Mouse (Mus musculus) kidney, adult 2 months (tissue): ENCODE data around the gene Zfp536. TPM values are rescaled to one million over a fixed set of nuclear protein-coding genes. Genes with fewer than 3 reads are reported as not detected.

Source experiments
- DNase-seq: peaks from one replicate; pipeline ENCODE4 v3.0.0; 2021
- H3K27ac ChIP-seq: fragments of 200-500 bp; 2 replicates; pipeline ENCODE4 v1.5.1; 2012; ENCODE audit warnings: low read depth, low read length, control low read depth, inconsistent platforms; ENCODE audit not compliant: insufficient read depth
- H3K27me3 ChIP-seq: fragments of 200-500 bp; replicated peaks from 2 replicates; pipeline ENCODE4 v1.6.1; 2012; ENCODE audit warnings: mild to moderate bottlenecking, moderate library complexity, low read length, inconsistent platforms; ENCODE audit not compliant: control insufficient read depth, insufficient read depth
- H3K36me3 ChIP-seq: fragments of 200-500 bp; 2 replicates; pipeline ENCODE4 v1.6.1; 2012; ENCODE audit warnings: mild to moderate bottlenecking, moderate library complexity, low read length, inconsistent platforms; ENCODE audit not compliant: control insufficient read depth, insufficient read depth
- H3K4me1 ChIP-seq: fragments of 200-500 bp; 2 replicates; pipeline ENCODE4 v1.6.1; 2011; ENCODE audit warnings: low read length; ENCODE audit not compliant: control insufficient read depth, insufficient read depth
- H3K4me3 ChIP-seq: fragments of 200-500 bp; 2 replicates; pipeline ENCODE4 v1.5.1; 2011; ENCODE audit warnings: mild to moderate bottlenecking, low read depth, low read length, control low read depth; ENCODE audit not compliant: insufficient read depth
- CTCF ChIP-seq: fragments of 200-500 bp; conservative IDR thresholded peaks from 2 replicates; pipeline ENCODE4 v1.5.1; 2011; ENCODE audit warnings: low read depth, mild to moderate bottlenecking, control low read depth, low read length, moderate library complexity, mixed read lengths; ENCODE audit not compliant: insufficient read depth, insufficient read length
- POLR2A ChIP-seq: fragments of 200-500 bp; IDR thresholded peaks from one replicate; pipeline ENCODE4 v1.6.1; 2011; ENCODE audit warnings: low read depth, low read length, control low read depth
- WGBS: fragments of 180-500 bp; shearing (Covaris S2); methylation state at CpG from one replicate; pipeline ENCODE4 v1.1.7; 2018; 5-methylcytosine and 5-hydroxymethylcytosine counted together
- polyA plus RNA-seq: library from polyadenylated mRNA; depleted of rRNA; stranded (reverse); fragments of >200 nt; gene quantifications from 2 replicates; pipeline ENCODE4 v1.2.3, GENCODE M21; 2012

Gene Zfp536
- polyA plus RNA-seq, 1 experiment, result 0.11 TPM

GRCm38 (mm10) chr7:37686366-37686765, 87.1 kb downstream of the Zfp536 start:
- WGBS, result 88% methylated on average over 2 of the region's 2 CpGs
- H3K36me3 ChIP-seq, result no peaks in the 10 kb centered on the region
- no peak overlapping the region for H3K4me3 ChIP-seq
- DNase-seq, result no peak
- no peaks in the 10 kb centered on the region for H3K27me3 ChIP-seq
- no peaks in the 10 kb centered on the region for H3K4me1 ChIP-seq
- no peak overlapping the region for H3K27ac ChIP-seq
- no peak for TF ChIP-seq POLR2A
- no peak for TF ChIP-seq CTCF

GRCm38 (mm10) chr7:37685247-37685646, 88.2 kb downstream of the Zfp536 start:
- Histone ChIP-seq H3K27me3 (no peaks in the 10 kb centered on the region), H3K4me3 (no peak overlapping the region), H3K27ac (no peak overlapping the region), H3K4me1 (no peaks in the 10 kb centered on the region), H3K36me3 (no peaks in the 10 kb centered on the region)
- 91% methylated on average over 3 of the region's 3 CpGs for WGBS
- DNase-seq, result no peak
- TF ChIP-seq POLR2A (no peak), CTCF (no peak)

DNA sequence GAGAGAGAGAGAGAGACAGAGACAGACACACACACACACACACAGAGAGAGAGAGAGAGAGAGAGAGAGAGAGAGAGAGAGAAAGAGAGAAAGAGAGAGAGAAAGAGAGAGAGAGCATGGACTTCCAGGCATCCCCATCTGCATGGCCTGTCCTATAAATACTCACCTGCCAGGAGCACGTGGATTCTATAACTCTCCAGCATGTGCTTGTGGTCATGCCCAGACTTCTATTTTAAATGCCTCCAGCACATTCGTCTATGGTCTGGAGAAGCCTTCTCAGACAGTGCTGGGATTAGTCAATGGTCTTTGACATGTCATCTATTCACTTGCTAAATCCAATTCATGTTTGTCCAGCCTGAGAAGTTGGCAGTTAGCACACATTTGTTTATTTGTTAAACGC, 92.1 kb downstream of the Zfp536 start:
- 77% methylated on average over 3 of the region's 3 CpGs for WGBS
- Histone ChIP-seq H3K4me1 (no peaks in the 10 kb centered on the region), H3K4me3 (no peak overlapping the region), H3K27me3 (no peaks in the 10 kb centered on the region), H3K27ac (no peak overlapping the region), H3K36me3 (no peaks in the 10 kb centered on the region)
- no peak for TF ChIP-seq POLR2A
- TF ChIP-seq CTCF, result no peak
- DNase-seq, result no peak

- no peak for DNase-seq
- WGBS, result 82% methylated on average over 7 of the region's 7 CpGs
- TF ChIP-seq CTCF, result no peak
- no peak for TF ChIP-seq POLR2A
- H3K4me1 ChIP-seq, result no peaks in the 10 kb centered on the region
- H3K36me3 ChIP-seq, result no peaks in the 10 kb centered on the region
- no peak overlapping the region for H3K4me3 ChIP-seq
- no peaks in the 10 kb centered on the region for H3K27me3 ChIP-seq
- H3K27ac ChIP-seq, result no peak overlapping the region
These were observed 109.6 kb downstream of the Zfp536 start for GRCm38 (mm10) chr7:37663676-37664365.

- no peaks in the 10 kb centered on the region for H3K36me3 ChIP-seq
- 76% methylated on average over 11 of the region's 11 CpGs for WGBS
- no peak overlapping the region for H3K4me3 ChIP-seq
- H3K27me3 ChIP-seq, result no peaks in the 10 kb centered on the region
- no peaks in the 10 kb centered on the region for H3K4me1 ChIP-seq
- H3K27ac ChIP-seq, result no peak overlapping the region
- TF ChIP-seq POLR2A, result no peak
- no peak for TF ChIP-seq CTCF
- DNase-seq, result no peak
These were observed 124.8 kb downstream of the Zfp536 start for GRCm38 (mm10) chr7:37648671-37649070.

GRCm38 (mm10) chr7:37647917-37648615, 125.4 kb downstream of the Zfp536 start:
- DNase-seq, result no peak
- WGBS, result 92% methylated on average over 21 of the region's 21 CpGs
- no peaks in the 10 kb centered on the region for H3K36me3 ChIP-seq
- TF ChIP-seq CTCF (no peak), POLR2A (no peak)
- no peak overlapping the region for H3K27ac ChIP-seq
- no peak overlapping the region for H3K4me3 ChIP-seq
- H3K4me1 ChIP-seq, result no peaks in the 10 kb centered on the region
- H3K27me3 ChIP-seq, result no peaks in the 10 kb centered on the region

GRCm38 (mm10) chr7:37639740-37640397, 133.6 kb downstream of the Zfp536 start:
- H3K4me1 ChIP-seq, result no peaks in the 10 kb centered on the region
- H3K27ac ChIP-seq, result no peak overlapping the region
- H3K4me3 ChIP-seq, result no peak overlapping the region
- WGBS, result 20% methylated on average over 12 of the region's 12 CpGs
- TF ChIP-seq POLR2A, result no peak
- TF ChIP-seq CTCF, result no peak
- no peaks in the 10 kb centered on the region for H3K27me3 ChIP-seq
- no peak for DNase-seq
- H3K36me3 ChIP-seq, result no peaks in the 10 kb centered on the region
